Mouse (Mus musculus): ENCODE data around the gene Ppp2r2d.

Gene Ppp2r2d

DNA sequence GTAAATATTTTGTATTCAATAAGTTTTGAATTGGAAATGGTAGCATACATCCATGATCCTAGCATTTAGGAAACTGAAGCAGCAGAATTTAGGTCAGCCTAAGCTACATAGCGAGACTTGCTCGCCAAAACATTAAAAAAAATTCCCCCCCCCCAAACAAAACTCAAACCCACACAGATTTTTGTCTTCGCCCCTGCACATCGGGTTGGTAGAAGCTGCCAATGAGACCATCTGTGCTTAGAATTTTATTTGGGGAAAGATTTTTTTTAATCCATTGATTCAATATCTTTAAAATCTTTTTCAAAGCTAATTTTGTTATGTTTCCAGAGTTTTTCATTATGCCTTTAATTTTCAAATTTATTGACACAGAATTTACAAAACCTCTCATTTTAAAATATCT lies 82.6 kb downstream of the Ppp2r2d start:
- no peak for DNase-seq

Data from cerebellum, adult 8-10 months (tissue).